In the genomic region with DNA sequence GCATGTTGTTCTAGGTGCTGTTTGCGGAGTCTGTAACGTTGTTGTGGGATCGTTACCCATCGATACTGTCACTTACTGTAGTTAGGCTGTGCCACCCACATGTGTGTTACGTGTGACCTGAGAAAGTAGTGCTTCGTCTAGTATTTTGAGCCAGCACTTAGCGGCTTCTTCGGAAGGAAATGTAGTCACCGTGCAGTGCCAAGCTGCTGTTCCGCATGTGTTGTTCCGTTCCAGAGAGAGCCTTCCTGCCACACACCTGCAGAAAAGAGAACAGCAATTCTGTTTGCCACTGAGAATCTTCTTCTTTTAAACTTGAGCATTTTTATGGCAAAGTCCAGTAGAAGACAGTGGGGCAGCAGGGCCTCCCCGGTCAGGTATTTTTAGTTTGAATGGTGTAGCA, we compare ENCODE assay signal across 33 mouse cellular contexts.
DNase-seq lines count a peak whose midpoint lies in the region; ATAC-seq and TF ChIP-seq lines count a peak whose summit lies in the region.
"Had no signal": no experiment of that assay in that cellular context is flagged by ENCODE, and none has a peak within 500 bp of the region (broad histone marks: within the 10 kb centered on the region; RNA-seq: fewer than 3 reads in every experiment).

No protein-coding gene starts in this region.

- peak; percentile 13 for DNase-seq in limb, embryonic 11.5 days (ENCODE audit: low spot score)
- DNase-seq in limb, embryonic 10.5 days (ENCODE audit: low spot score) = no peak
- DNase-seq in thymus, adult 2 months = peak; percentile 21
- DNase-seq in thymus, postnatal 0 days (ENCODE audit: low spot score) = no peak
- peak; percentile 30 to 40 for DNase-seq in thymus, postnatal 36 days
- DNase-seq in gastrocnemius, postnatal 4 days (ENCODE audit: low spot score in 2 of 2) = no peak
- no peak for DNase-seq in urinary bladder, postnatal 14 days (ENCODE audit: low spot score)
- DNase-seq: adrenal gland, adult 2 months; adrenal gland, postnatal 36 days; cerebellum, adult 18-20 months; cerebellum, postnatal 10 days; gastrocnemius, adult 2 months; gastrocnemius, postnatal 36 days; heart, postnatal 10 days; kidney, adult 2 months; kidney, postnatal 36 days; right cerebral cortex, postnatal 4 days had no signal

- no peak overlapping the region for H3K9ac ChIP-seq in limb, embryonic 11.5 days (ENCODE audit: low read length)
- H3K9ac ChIP-seq: embryonic facial prominence, embryonic 13.5 days; forebrain, embryonic 15.5 days; heart, embryonic 13.5 days; intestine, embryonic 15.5 days; limb, embryonic 12.5 days; lung, embryonic 15.5 days; midbrain, embryonic 15.5 days; neural tube, embryonic 12.5 days had no signal

- H3K27ac ChIP-seq in limb, embryonic 11.5 days (replicated peaks; ENCODE audit: low read depth, low read length) = no peak overlapping the region
- no peak overlapping the region for H3K27ac ChIP-seq in limb, embryonic 10.5 days
- H3K27ac ChIP-seq in thymus, adult 2 months (ENCODE audit: control insufficient read depth, insufficient read depth, low read length) = peak overlapping the region; percentile 24; the same call in 1 of the 2 replicates
- H3K27ac ChIP-seq: embryonic facial prominence, embryonic 13.5 days; forebrain, embryonic 10.5 days; forebrain, embryonic 15.5 days; gastrocnemius, adult 2 months; heart, embryonic 13.5 days; hindbrain, embryonic 10.5 days; hindbrain, postnatal 0 days; intestine, embryonic 15.5 days; layer of hippocampus, adult 2 months; limb, embryonic 12.5 days; lung, embryonic 15.5 days; midbrain, embryonic 10.5 days; midbrain, embryonic 15.5 days; neural tube, embryonic 12.5 days had no signal

- WGBS in limb, embryonic 11.5 days = 93% methylated on average over 12 of the region's 12 CpGs
- WGBS in limb, embryonic 10.5 days = 96% methylated on average over 12 of the region's 12 CpGs
- WGBS in thymus, adult 2 months = 63% methylated on average over 12 of the region's 12 CpGs

- H3K9me3 ChIP-seq in limb, embryonic 11.5 days (ENCODE audit: control insufficient read depth, low read length) = no peaks in the 10 kb centered on the region
- no peaks in the 10 kb centered on the region for H3K9me3 ChIP-seq in limb, embryonic 10.5 days (replicated peaks)
- H3K9me3 ChIP-seq: embryonic facial prominence, embryonic 13.5 days; forebrain, embryonic 10.5 days; forebrain, embryonic 15.5 days; heart, embryonic 13.5 days; hindbrain, embryonic 10.5 days; intestine, embryonic 15.5 days; limb, embryonic 12.5 days; lung, embryonic 15.5 days; midbrain, embryonic 10.5 days; midbrain, embryonic 15.5 days; neural tube, embryonic 12.5 days had no signal

- no peaks in the 10 kb centered on the region for H3K4me1 ChIP-seq in limb, embryonic 11.5 days (ENCODE audit: control insufficient read depth, insufficient read depth, low read length)
- H3K4me1 ChIP-seq in limb, embryonic 10.5 days = peaks cover 6% of the 10 kb centered on the region; the same call in 1 of the 2 replicates
- H3K4me1 ChIP-seq in thymus, adult 2 months (replicated peaks; ENCODE audit: control insufficient read depth, insufficient read depth, low read length) = peaks cover 2% of the 10 kb centered on the region; the same call in 1 of the 2 replicates
- H3K4me1 ChIP-seq: forebrain, embryonic 15.5 days; heart, embryonic 13.5 days; hindbrain, embryonic 10.5 days; intestine, embryonic 15.5 days; lung, embryonic 15.5 days; neural tube, embryonic 12.5 days had no signal

- no peaks in the 10 kb centered on the region for H3K36me3 ChIP-seq in limb, embryonic 11.5 days (ENCODE audit: control insufficient read depth, insufficient read depth, low read length)
- no peaks in the 10 kb centered on the region for H3K36me3 ChIP-seq in limb, embryonic 10.5 days
- no peaks in the 10 kb centered on the region for H3K36me3 ChIP-seq in thymus, adult 2 months (ENCODE audit: control insufficient read depth, insufficient read depth, low read length)
- H3K36me3 ChIP-seq: embryonic facial prominence, embryonic 13.5 days; forebrain, embryonic 10.5 days; forebrain, embryonic 15.5 days; heart, embryonic 13.5 days; intestine, embryonic 15.5 days; limb, embryonic 12.5 days; lung, embryonic 15.5 days; midbrain, embryonic 10.5 days; midbrain, embryonic 15.5 days; neural tube, embryonic 12.5 days had no signal

- no peak for ATAC-seq in limb, embryonic 11.5 days (ENCODE audit: insufficient number of reproducible peaks, low FRiP score, low TSS enrichment, low read depth)
- peak; percentile 69 for ATAC-seq in neutrophil, adult 5-6 weeks (ENCODE audit: extremely low read depth, insufficient number of reproducible peaks, low FRiP score, poor library complexity, severe bottlenecking)
- ATAC-seq: activated CD4-positive, CD25-positive, alpha-beta regulatory T cell, adult 4 months; hindbrain, postnatal 0 days; intestine, embryonic 15.5 days had no signal

- TF ChIP-seq CTCF in thymus, adult 2 months (IDR thresholded peaks at IDR 0.05; ENCODE audit: borderline replicate concordance, control insufficient read depth, extremely low read depth, insufficient read depth, low read length, poor library complexity) = no peak

- H3K27me3 ChIP-seq in limb, embryonic 11.5 days (ENCODE audit: control insufficient read depth, insufficient read depth, low read length) = no peaks in the 10 kb centered on the region
- no peaks in the 10 kb centered on the region for H3K27me3 ChIP-seq in limb, embryonic 10.5 days (ENCODE audit: low read depth, poor library complexity, severe bottlenecking)
- H3K27me3 ChIP-seq in thymus, adult 2 months (ENCODE audit: control insufficient read depth, insufficient read depth, low read length) = no peaks in the 10 kb centered on the region
- H3K27me3 ChIP-seq: embryonic facial prominence, embryonic 13.5 days; forebrain, embryonic 15.5 days; heart, embryonic 13.5 days; intestine, embryonic 15.5 days; limb, embryonic 12.5 days; lung, embryonic 15.5 days; midbrain, embryonic 15.5 days; neural tube, embryonic 12.5 days had no signal

- no peak overlapping the region for H3K4me3 ChIP-seq in limb, embryonic 11.5 days (ENCODE audit: low read depth, low read length)
- H3K4me3 ChIP-seq in limb, embryonic 10.5 days = no peak overlapping the region
- H3K4me3 ChIP-seq in thymus, adult 2 months (ENCODE audit: control insufficient read depth, insufficient read depth, low read length) = no peak overlapping the region
- H3K4me3 ChIP-seq: embryonic facial prominence, embryonic 13.5 days; forebrain, embryonic 10.5 days; forebrain, embryonic 15.5 days; gastrocnemius, adult 2 months; heart, embryonic 13.5 days; hindbrain, embryonic 10.5 days; intestine, embryonic 15.5 days; layer of hippocampus, adult 2 months; limb, embryonic 12.5 days; lung, embryonic 15.5 days; midbrain, embryonic 10.5 days; midbrain, embryonic 15.5 days; myocyte; neural tube, embryonic 12.5 days had no signal

- TF ChIP-seq POLR2A in thymus, adult 2 months (IDR thresholded peaks at IDR 0.05; ENCODE audit: control insufficient read depth, extremely low read depth, insufficient read depth, low read length, poor library complexity) = no peak

- H3K4me2 ChIP-seq in limb, embryonic 11.5 days (ENCODE audit: low read depth, severe bottlenecking) = no peak overlapping the region
- H3K4me2 ChIP-seq: embryonic facial prominence, embryonic 13.5 days; forebrain, embryonic 15.5 days; heart, embryonic 13.5 days; intestine, embryonic 15.5 days; limb, embryonic 12.5 days; lung, embryonic 15.5 days; midbrain, embryonic 15.5 days; neural tube, embryonic 12.5 days had no signal

Comparison
In these comparisons a context has a peak if more than half of its experiments do, and no peak if none do; other contexts are left out.
1. DNase-seq: peak in limb, embryonic 11.5 days (single experiment), thymus, adult 2 months (single experiment) and thymus, postnatal 36 days (2 of 2); none in limb, embryonic 10.5 days (single experiment), thymus, postnatal 0 days (single experiment), gastrocnemius, postnatal 4 days (0 of 2) and urinary bladder, postnatal 14 days (single experiment).